Mouse (Mus musculus) thymus, adult 2 months (tissue): ENCODE data around the gene Mustn1. TPM values are rescaled to one million over a fixed set of nuclear protein-coding genes. Genes with fewer than 3 reads are reported as not detected.
A peak's percentile ranks its signal among the peaks of the same experiment; 100 is the strongest.

Experiments used
- DNase-seq: peaks from one replicate; pipeline ENCODE4 v3.0.0; 2021
- H3K27ac ChIP-seq: fragments of 200-500 bp; 2 replicates; pipeline ENCODE4 v1.5.1; 2012; ENCODE audit warnings: low read length, control low read depth; ENCODE audit not compliant: control insufficient read depth, insufficient read depth
- H3K27me3 ChIP-seq: fragments of 200-500 bp; 2 replicates; pipeline ENCODE4 v1.6.1; 2012; ENCODE audit warnings: mild to moderate bottlenecking, low read length, moderate library complexity, mixed read lengths; ENCODE audit not compliant: control insufficient read depth, insufficient read depth
- H3K36me3 ChIP-seq: fragments of 200-500 bp; 2 replicates; pipeline ENCODE4 v1.6.1; 2012; ENCODE audit warnings: mild to moderate bottlenecking, low read length, moderate library complexity; ENCODE audit not compliant: control insufficient read depth, insufficient read depth
- H3K4me1 ChIP-seq: fragments of 200-500 bp; replicated peaks from 2 replicates; pipeline ENCODE4 v1.6.1; 2012; ENCODE audit warnings: low read length; ENCODE audit not compliant: control insufficient read depth, insufficient read depth
- H3K4me3 ChIP-seq: fragments of 200-500 bp; 2 replicates; pipeline ENCODE4 v1.5.1; 2012; ENCODE audit warnings: mild to moderate bottlenecking, low read length, control low read depth, moderate library complexity; ENCODE audit not compliant: control insufficient read depth, insufficient read depth
- CTCF ChIP-seq: fragments of 200-500 bp; IDR thresholded peaks from 2 replicates; pipeline ENCODE4 v1.5.1; 2012; ENCODE audit warnings: mild to moderate bottlenecking, control low read depth, low read length, moderate library complexity, borderline replicate concordance; ENCODE audit not compliant: control insufficient read depth, poor library complexity, insufficient read depth; ENCODE audit errors: extremely low read depth
- POLR2A ChIP-seq: fragments of 200-500 bp; IDR thresholded peaks from 2 replicates; pipeline ENCODE4 v1.6.1; 2012; ENCODE audit warnings: mild to moderate bottlenecking, low read length, control low read depth, moderate library complexity; ENCODE audit not compliant: control insufficient read depth, poor library complexity, insufficient read depth; ENCODE audit errors: extremely low read depth
- WGBS: fragments of 180-500 bp; shearing (Covaris S2); methylation state at CpG from one replicate; pipeline ENCODE4 v1.1.7; 2018; 5-methylcytosine and 5-hydroxymethylcytosine counted together
- polyA plus RNA-seq: library from polyadenylated mRNA; depleted of rRNA; stranded (reverse); fragments of >200 nt; gene quantifications from 2 replicates; pipeline ENCODE4 v1.2.3, GENCODE M21; 2012

Gene Mustn1
- polyA plus RNA-seq, 1 experiment, result 3.1 TPM

GRCm38 (mm10) chr14:30879794-30880193, 794 bp downstream of the Mustn1 start:
- Histone ChIP-seq H3K27ac (no peak overlapping the region), H3K4me3 (no peak overlapping the region)
- whole genome bisulfite sequencing, result 94% methylated on average over 9 of the region's 9 CpGs

GRCm38 (mm10) chr14:30880251-30880650, 1.3 kb downstream of the Mustn1 start:
- Histone ChIP-seq H3K36me3 (no peaks in the 10 kb centered on the region), H3K27ac (no peak overlapping the region), H3K27me3 (no peaks in the 10 kb centered on the region), H3K4me1 (no peaks in the 10 kb centered on the region), H3K4me3 (no peak overlapping the region)
- TF ChIP-seq POLR2A (no peak), CTCF (no peak)
- WGBS, result 88% methylated on average over 8 of the region's 8 CpGs
- DNase-seq, result no peak

More at GRCm38 (mm10) chr14:30879794-30880193, 794 bp downstream of the Mustn1 start:
- Histone ChIP-seq H3K4me1 (no peaks in the 10 kb centered on the region), H3K36me3 (no peaks in the 10 kb centered on the region), H3K27me3 (no peaks in the 10 kb centered on the region)
- DNase-seq, result no peak
- TF ChIP-seq CTCF (no peak), POLR2A (no peak)

GRCm38 (mm10) chr14:30880811-30881717, 2.1 kb downstream of the Mustn1 start:
- DNase-seq, result peak; percentile 35
- H3K36me3 ChIP-seq, result no peaks in the 10 kb centered on the region
- H3K4me1 ChIP-seq, result no peaks in the 10 kb centered on the region
- H3K27me3 ChIP-seq, result no peaks in the 10 kb centered on the region
- no peak overlapping the region for H3K4me3 ChIP-seq
- WGBS, result 80% methylated on average over 17 of the region's 17 CpGs
- no peak overlapping the region for H3K27ac ChIP-seq
- TF ChIP-seq POLR2A (no peak), CTCF (no peak)

GRCm38 (mm10) chr14:30881718-30882108, 2.7 kb downstream of the Mustn1 start:
- Histone ChIP-seq H3K27ac (no peak overlapping the region), H3K36me3 (no peaks in the 10 kb centered on the region), H3K4me1 (no peaks in the 10 kb centered on the region), H3K4me3 (no peak overlapping the region), H3K27me3 (no peaks in the 10 kb centered on the region)
- TF ChIP-seq POLR2A (no peak), CTCF (no peak)
- WGBS, result 94% methylated on average over 3 of the region's 3 CpGs
- DNase-seq, result no peak

GRCm38 (mm10) chr14:30885298-30885697, 6.3 kb downstream of the Mustn1 start:
- no peak overlapping the region for H3K4me3 ChIP-seq
- no peak for DNase-seq
- H3K36me3 ChIP-seq, result no peaks in the 10 kb centered on the region
- WGBS, result 36% methylated on average over 3 of the region's 3 CpGs
- TF ChIP-seq POLR2A (no peak), CTCF (no peak)
- H3K27ac ChIP-seq, result no peak overlapping the region
- H3K27me3 ChIP-seq, result no peaks in the 10 kb centered on the region
- H3K4me1 ChIP-seq, result 0 out of 2 replicates have a peak, but pooled peaks cover 5% of the 10 kb centered on the region

- Histone ChIP-seq H3K4me1 (0 out of 2 replicates have a peak, but pooled peaks cover 5% of the 10 kb centered on the region), H3K36me3 (no peaks in the 10 kb centered on the region), H3K4me3 (no peak within 1 kb of the TSS), H3K27me3 (no peaks in the 10 kb centered on the region), H3K27ac (no peak within 1 kb of the TSS)
- TF ChIP-seq POLR2A (no peak), CTCF (no peak)
- WGBS, result 91% methylated on average over 3 of the region's 3 CpGs
- DNase-seq, result no peak
Observed at GRCm38 (mm10) chr14:30886204-30886603, 7.2 kb downstream of the Mustn1 start, which contains the start of gene Itih4. Itih4 (plus strand) TSS chr14:30886476.
